Mouse (Mus musculus): ENCODE results near the gene Mgat5.

The Mgat5 gene

GRCm38 (mm10) chr1:127204817-127205485 is at the start of gene Mgat5:
Gene Mgat5 (plus strand): TSS chr1:127205015.
- peak; percentile 87 for DNase-seq (ENCODE audit: low spot score in 2 of 2)

- DNase-seq (ENCODE audit: low spot score in 2 of 2): no peak
Measured at GRCm38 (mm10) chr1:127160118-127160760, 44.6 kb upstream of the Mgat5 start.

- no peak for DNase-seq (ENCODE audit: low spot score in 2 of 2)
Measured at GRCm38 (mm10) chr1:127164589-127165160, 40.1 kb upstream of the Mgat5 start.

- no peak for DNase-seq (ENCODE audit: low spot score in 2 of 2)
Measured at GRCm38 (mm10) chr1:127166521-127166920, 38.3 kb upstream of the Mgat5 start.

- DNase-seq (ENCODE audit: low spot score in 2 of 2): no peak
Measured at GRCm38 (mm10) chr1:127167586-127167985, 37.2 kb upstream of the Mgat5 start.

GRCm38 (mm10) chr1:127168205-127168604 is 36.6 kb upstream of the Mgat5 start:
- DNase-seq (ENCODE audit: low spot score in 2 of 2): no peak

GRCm38 (mm10) chr1:127169516-127169915 is 35.3 kb upstream of the Mgat5 start:
- DNase-seq (ENCODE audit: low spot score in 2 of 2): no peak

- no peak for DNase-seq (ENCODE audit: low spot score in 2 of 2)
Measured at GRCm38 (mm10) chr1:127171361-127171760, 33.5 kb upstream of the Mgat5 start.

GRCm38 (mm10) chr1:127173448-127173847 is 31.4 kb upstream of the Mgat5 start:
- DNase-seq (ENCODE audit: low spot score in 2 of 2): peak; percentile 12 to 26

GRCm38 (mm10) chr1:127192396-127192795 is 12.4 kb upstream of the Mgat5 start:
- no peak for DNase-seq (ENCODE audit: low spot score in 2 of 2)

GRCm38 (mm10) chr1:127199186-127199585 is 5.6 kb upstream of the Mgat5 start:
- DNase-seq (ENCODE audit: low spot score in 2 of 2): no peak

- no peak for DNase-seq (ENCODE audit: low spot score in 2 of 2)
Measured at GRCm38 (mm10) chr1:127202360-127202759, 2.5 kb upstream of the Mgat5 start.

GRCm38 (mm10) chr1:127203231-127203764 is 1.5 kb upstream of the Mgat5 start:
- DNase-seq (ENCODE audit: low spot score in 2 of 2): peak in 1 of 2 experiments; percentile 46

GRCm38 (mm10) chr1:127205501-127206019 is 745 bp downstream of the Mgat5 start:
- DNase-seq (ENCODE audit: low spot score in 2 of 2): no peak

- DNase-seq (ENCODE audit: low spot score in 2 of 2): peak; percentile 44 to 51
Measured at GRCm38 (mm10) chr1:127206020-127206641, 1.3 kb downstream of the Mgat5 start.

GRCm38 (mm10) chr1:127206881-127207555 is 2.2 kb downstream of the Mgat5 start:
- no peak for DNase-seq (ENCODE audit: low spot score in 2 of 2)

- DNase-seq (ENCODE audit: low spot score in 2 of 2): no peak
Measured at GRCm38 (mm10) chr1:127208167-127208566, 3.4 kb downstream of the Mgat5 start.

GRCm38 (mm10) chr1:127212812-127213211 is 8.0 kb downstream of the Mgat5 start:
- DNase-seq (ENCODE audit: low spot score in 2 of 2): no peak

GRCm38 (mm10) chr1:127213434-127213833 is 8.6 kb downstream of the Mgat5 start:
- no peak for DNase-seq (ENCODE audit: low spot score in 2 of 2)

GRCm38 (mm10) chr1:127214585-127215232 is 9.9 kb downstream of the Mgat5 start:
- no peak for DNase-seq (ENCODE audit: low spot score in 2 of 2)

- no peak for DNase-seq (ENCODE audit: low spot score in 2 of 2)
Measured at GRCm38 (mm10) chr1:127216979-127217378, 12.2 kb downstream of the Mgat5 start.

Measured in heart, adult 9 months (tissue).